Mouse (Mus musculus) heart, embryonic 16.5 days (tissue): ENCODE measurements around the gene Apol7c. TPM values are rescaled to one million over a fixed set of nuclear protein-coding genes. Genes with fewer than 3 reads are reported as not detected.
"Not testable (repeated sequence)": the region's sequence is repeated elsewhere in the genome, so short reads cannot be mapped to it uniquely, and the experiment has no call there.

Experiments
- ATAC-seq: fragments of 200-750 bp; cut with Nextera tagmentation; replicated peaks from 2 replicates; pipeline ENCODE4 v1.8.0; 2017; ENCODE audit warnings: moderate number of reproducible peaks; ENCODE audit not compliant: insufficient read depth, low FRiP score; ENCODE audit errors: extremely low read depth
- H3K27ac ChIP-seq: fragments of 300-500 bp; sonication (generic); 2 replicates; pipeline ENCODE4 v1.5.1; 2014; ENCODE audit warnings: mild to moderate bottlenecking, low read length, control low read depth, moderate library complexity
- H3K27me3 ChIP-seq: fragments of 300-500 bp; sonication (generic); 2 replicates; pipeline ENCODE4 v1.6.1; 2014; ENCODE audit warnings: low read length, mixed read lengths; ENCODE audit not compliant: control insufficient read depth, insufficient read depth
- H3K36me3 ChIP-seq: fragments of 300-500 bp; sonication (generic); 2 replicates; pipeline ENCODE4 v1.6.1; 2014; ENCODE audit not compliant: control insufficient read depth, insufficient read depth
- H3K4me1 ChIP-seq: fragments of 300-500 bp; sonication (generic); 2 replicates; pipeline ENCODE4 v1.6.1; 2014; ENCODE audit warnings: low read length, mixed read lengths; ENCODE audit not compliant: control insufficient read depth, insufficient read depth
- H3K4me2 ChIP-seq: fragments of 300-500 bp; sonication (generic); 2 replicates; pipeline ENCODE4 v1.6.1; 2014; ENCODE audit warnings: low read depth, mild to moderate bottlenecking, control low read depth, low read length
- H3K4me3 ChIP-seq: fragments of 300-500 bp; sonication (generic); 2 replicates; pipeline ENCODE4 v1.5.1; 2014; ENCODE audit warnings: mild to moderate bottlenecking, control low read depth, low read length
- H3K9ac ChIP-seq: fragments of 300-500 bp; sonication (generic); 2 replicates; pipeline ENCODE4 v1.6.1; 2014; ENCODE audit warnings: low read length, control low read depth
- H3K9me3 ChIP-seq: fragments of 300-500 bp; sonication (generic); replicated peaks from 2 replicates; pipeline ENCODE4 v1.6.1; 2016; ENCODE audit warnings: low read length; ENCODE audit not compliant: control insufficient read depth
- WGBS: fragments of 180-500 bp; shearing (Covaris S2); extraction: QIAGEN DNeasy Blood & Tissue Kit; methylation state at CpG from one replicate; pipeline ENCODE4 v1.1.7; 2014; 5-methylcytosine and 5-hydroxymethylcytosine counted together
- polyA plus RNA-seq: library from polyadenylated mRNA; unstranded; fragments of >200 nt; fragmentation: Nextera tagmentation; extraction: Ambion mirVana; gene quantifications from 2 replicates; pipeline ENCODE4 v1.2.1, GENCODE M21; 2015

Gene Apol7c
- polyA plus RNA-seq, 1 experiment from 2014 or later = 0.21 TPM

- not testable (repeated sequence) for H3K9me3 ChIP-seq, ATAC-seq, H3K27me3 ChIP-seq, H3K4me1 ChIP-seq, H3K36me3 ChIP-seq, H3K4me2 ChIP-seq, H3K4me3 ChIP-seq, H3K27ac ChIP-seq, H3K9ac ChIP-seq
Observed at GRCm38 (mm10) chr15:77507966-77508365, 25.1 kb downstream of the Apol7c start, which contains the start of gene Apol11a. Gene Apol11a (plus strand): TSS chr15:77508271.

GRCm38 (mm10) chr15:77494694-77495093 lies 38.4 kb downstream of the Apol7c start:
- ATAC-seq, H3K36me3 ChIP-seq, H3K9me3 ChIP-seq, H3K4me2 ChIP-seq, H3K4me1 ChIP-seq, H3K9ac ChIP-seq, H3K27ac ChIP-seq, H3K4me3 ChIP-seq, H3K27me3 ChIP-seq: not testable (repeated sequence)
- WGBS = 39% methylated on average over 1 of the region's 1 CpGs

- not testable (repeated sequence) for ATAC-seq, H3K27ac ChIP-seq, H3K36me3 ChIP-seq, H3K4me2 ChIP-seq, H3K9me3 ChIP-seq, H3K4me1 ChIP-seq, H3K9ac ChIP-seq, H3K27me3 ChIP-seq, H3K4me3 ChIP-seq
- WGBS = no CpG with 5 or more reads among the region's 1 CpGs
Observed at GRCm38 (mm10) chr15:77493181-77493580, 39.9 kb downstream of the Apol7c start.

GRCm38 (mm10) chr15:77482140-77482794 lies 50.8 kb downstream of the Apol7c start:
- 68% methylated on average over 4 of the region's 4 CpGs for WGBS

GRCm38 (mm10) chr15:77476693-77477092 lies 56.4 kb downstream of the Apol7c start, which contains the start of gene Apol10a:
Gene Apol10a (plus strand): TSS chr15:77477047.
- H3K36me3 ChIP-seq, H3K4me2 ChIP-seq, H3K9me3 ChIP-seq, ATAC-seq, H3K9ac ChIP-seq, H3K4me1 ChIP-seq, H3K4me3 ChIP-seq, H3K27me3 ChIP-seq, H3K27ac ChIP-seq: not testable (repeated sequence)
- WGBS = 71% methylated on average over 2 of the region's 2 CpGs

More at GRCm38 (mm10) chr15:77482140-77482794, 50.8 kb downstream of the Apol7c start:
- Histone ChIP-seq H3K27me3 (no peaks in the 10 kb centered on the region), H3K9me3 (no peaks in the 10 kb centered on the region), H3K27ac (no peak overlapping the region), H3K4me3 (no peak overlapping the region), H3K4me1 (no peaks in the 10 kb centered on the region), H3K9ac (no peak overlapping the region), H3K36me3 (no peaks in the 10 kb centered on the region), H3K4me2 (no peak overlapping the region)
- ATAC-seq = no peak

Other genes with a start within 250 kb of the Apol7c start
- gene Rbfox2, start 226.3 kb downstream of the Apol7c start, polyA plus RNA-seq = 61.8 and 64.7 TPM in 2 replicates
- 0.19 and 0.39 TPM in 2 replicates for gene Apol7a, start 134.2 kb downstream of the Apol7c start, polyA plus RNA-seq
- 0.60 and 0.64 TPM in 2 replicates for gene Apol9a, start 122.2 kb downstream of the Apol7c start, polyA plus RNA-seq
- gene Apol7b, start 85.8 kb downstream of the Apol7c start, polyA plus RNA-seq = not detected in 2 replicates
- gene Apol10a, start 56.3 kb downstream of the Apol7c start, polyA plus RNA-seq = 0.12 TPM in 1 of 2 replicates, not detected in the other
- gene Apol11a, start 25.0 kb downstream of the Apol7c start, polyA plus RNA-seq = not detected in 2 replicates
- gene 1700025B11Rik, start 28.6 kb upstream of the Apol7c start, polyA plus RNA-seq = not detected in 2 replicates
- gene Apol10b, start 62.8 kb upstream of the Apol7c start, polyA plus RNA-seq = 0.09 and 0.16 TPM in 2 replicates
- gene Gm36245, start 65.9 kb upstream of the Apol7c start, polyA plus RNA-seq = not detected in 2 replicates
- gene Apol11b, start 110.0 kb upstream of the Apol7c start, polyA plus RNA-seq = 0.25 and 0.33 TPM in 2 replicates
- 0.11 and 0.29 TPM in 2 replicates for gene Apol7e, start 165.5 kb upstream of the Apol7c start, polyA plus RNA-seq
- 0.17 and 0.21 TPM in 2 replicates for gene Apol9b, start 195.7 kb upstream of the Apol7c start, polyA plus RNA-seq
- gene Apol8, start 223.7 kb upstream of the Apol7c start, polyA plus RNA-seq = 0.05 TPM in 1 of 2 replicates, not detected in the other